Comparison of ENCODE assay signal across 8 mouse cellular contexts in genomic region chr1:131137111-131137510, GRCm38 (mm10). TPM values are rescaled to one million over a fixed set of nuclear protein-coding genes. Genes with fewer than 3 reads are reported as not detected.
A peak's percentile ranks its signal among the peaks of the same experiment; 100 is the strongest.
DNase-seq lines count a peak whose midpoint lies in the region; ATAC-seq and TF ChIP-seq lines count a peak whose summit lies in the region.

No protein-coding gene starts in this region.

- ATAC-seq in forebrain, embryonic 12.5 days (ENCODE audit: low FRiP score) = no peak
- ATAC-seq in liver, embryonic 15.5 days (ENCODE audit: insufficient read depth) = no peak
- ATAC-seq in monocyte, adult 5-6 weeks (replicated peaks; ENCODE audit: insufficient number of reproducible peaks, low FRiP score, low TSS enrichment, poor library complexity, severe bottlenecking) = no peak

- no peak for DNase-seq in heart, adult 2 months
- DNase-seq in heart, adult 11 months = no peak
- DNase-seq in cerebellum, postnatal 25 days = no peak
- DNase-seq in gastrocnemius, postnatal 25 days = no peak

- peak overlapping the region; percentile 66 for H3K4me2 ChIP-seq in forebrain, embryonic 12.5 days
- H3K4me2 ChIP-seq in liver, embryonic 15.5 days = peak overlapping the region; percentile 90

- intact Hi-C loops in heart, adult 2 months (cut with DNase I) = no loop called here

- H3K27ac ChIP-seq in heart, adult 2 months = no peak overlapping the region
- H3K27ac ChIP-seq in forebrain, embryonic 12.5 days = no peak overlapping the region
- peak overlapping the region; percentile 84 for H3K27ac ChIP-seq in liver, embryonic 15.5 days (replicated peaks)

- H3K79me3 ChIP-seq in C2C12 (ENCODE audit: low read depth) = peaks cover 32% of the 10 kb centered on the region

- H3K79me2 ChIP-seq in heart, adult 2 months (replicated peaks; ENCODE audit: control insufficient read depth, insufficient read depth, low read length) = no peaks in the 10 kb centered on the region
- peaks cover 57% of the 10 kb centered on the region for H3K79me2 ChIP-seq in C2C12 (ENCODE audit: control insufficient read depth, insufficient read depth)

- H3K9ac ChIP-seq in heart, adult 2 months (ENCODE audit: low read depth, low read length) = no peak overlapping the region
- H3K9ac ChIP-seq in forebrain, embryonic 12.5 days = peak overlapping the region; percentile 21
- peak overlapping the region; percentile 89 for H3K9ac ChIP-seq in liver, embryonic 15.5 days

- peak overlapping the region; percentile 3 for H3ac ChIP-seq in C2C12 (ENCODE audit: control insufficient read depth, insufficient read length, low read depth)

- no peak for TF ChIP-seq POLR2A in heart, adult 2 months (IDR thresholded peaks at IDR 0.05; ENCODE audit: insufficient read depth, low read depth, low read length)

- TF ChIP-seq CTCF in heart, adult 2 months (IDR thresholded peaks at IDR 0.05) = no peak
- no peak for TF ChIP-seq CTCF in C2C12 (IDR thresholded peaks at IDR 0.05; ENCODE audit: control insufficient read depth, insufficient read depth, insufficient read length)

- WGBS in heart, adult 2 months = 68% methylated on average over 5 of the region's 5 CpGs
- WGBS in forebrain, embryonic 12.5 days = 6% methylated on average over 5 of the region's 5 CpGs
- WGBS in liver, embryonic 15.5 days (ENCODE audit: insufficient replicate concordance) = 14% methylated on average over 5 of the region's 5 CpGs

- no peaks in the 10 kb centered on the region for H3K4me1 ChIP-seq in heart, adult 2 months (ENCODE audit: control insufficient read depth, insufficient read depth, low read length)
- H3K4me1 ChIP-seq in forebrain, embryonic 12.5 days = peaks cover 43% of the 10 kb centered on the region
- H3K4me1 ChIP-seq in liver, embryonic 15.5 days (replicated peaks) = peaks cover 41% of the 10 kb centered on the region

- TF ChIP-seq EP300 in heart, adult 2 months (IDR thresholded peaks at IDR 0.05; ENCODE audit: insufficient read depth, low read depth, low read length) = no peak

- H3K27me3 ChIP-seq in heart, adult 2 months (ENCODE audit: control insufficient read depth, insufficient read depth, low read length) = peaks cover 2% of the 10 kb centered on the region; the same call in 1 of the 2 replicates
- no peaks in the 10 kb centered on the region for H3K27me3 ChIP-seq in C2C12 (ENCODE audit: control insufficient read depth, insufficient read depth, insufficient read length)
- H3K27me3 ChIP-seq in forebrain, embryonic 12.5 days = 0 out of 2 replicates have a peak, but pooled peaks cover 4% of the 10 kb centered on the region
- H3K27me3 ChIP-seq in liver, embryonic 15.5 days = no peaks in the 10 kb centered on the region

- H3K4me3 ChIP-seq in heart, adult 2 months = peak overlapping the region; percentile 89
- peak overlapping the region; percentile 59 for H3K4me3 ChIP-seq in C2C12 (ENCODE audit: insufficient read depth, poor library complexity, severe bottlenecking)
- H3K4me3 ChIP-seq in forebrain, embryonic 12.5 days (replicated peaks) = peak overlapping the region; percentile 81
- H3K4me3 ChIP-seq in liver, embryonic 15.5 days (replicated peaks) = peak overlapping the region; percentile 94

- no peaks in the 10 kb centered on the region for H3K36me3 ChIP-seq in heart, adult 2 months (ENCODE audit: control insufficient read depth, insufficient read depth, low read length)
- no peaks in the 10 kb centered on the region for H3K36me3 ChIP-seq in C2C12 (ENCODE audit: control insufficient read depth, insufficient read depth)
- H3K36me3 ChIP-seq in forebrain, embryonic 12.5 days (replicated peaks) = peaks cover 10% of the 10 kb centered on the region
- peaks cover 20% of the 10 kb centered on the region for H3K36me3 ChIP-seq in liver, embryonic 15.5 days (replicated peaks)

- no peaks in the 10 kb centered on the region for H3K9me3 ChIP-seq in forebrain, embryonic 12.5 days
- H3K9me3 ChIP-seq in liver, embryonic 15.5 days (replicated peaks) = no peaks in the 10 kb centered on the region

TF ChIP-seq in C2C12, 6 proteins besides CTCF, POLR2A, EP300 and RAD21:
- no peak for TF ChIP-seq USF1 (IDR thresholded peaks at IDR 0.05; ENCODE audit: low read depth)
- TF ChIP-seq MYOD1 (IDR thresholded peaks at IDR 0.05; ENCODE audit: control insufficient read depth, insufficient read length, low read depth) = no peak

RNA-seq across cellular contexts. Expression of gene Dyrk3, which starts 1.0 kb away (rescaled TPM):
- under 1 TPM; 0.48 to 0.70 TPM for total RNA-seq in heart, adult 2 months (2021)
- polyA plus RNA-seq in heart, adult 2 months (2012; rRNA removed) = 0.16 and 0.32 TPM in 2 replicates
- polyA plus RNA-seq in C2C12 (2012; fragmentation: generic; extraction: Trizol) = 5.0 TPM
- 20.9 and 21.8 TPM in 2 replicates for polyA plus RNA-seq in forebrain, embryonic 12.5 days (2016; fragmentation: Nextera tagmentation; extraction: Ambion mirVana)
- polyA plus RNA-seq in liver, embryonic 15.5 days (2015; fragmentation: Nextera tagmentation; extraction: Ambion mirVana) = 16.6 and 18.3 TPM in 2 replicates
- total RNA-seq in monocyte, adult 5-6 weeks (2017) = 0.67 to 5.1 TPM (median 0.68 TPM) in 3 replicates
- not detected for total RNA-seq in gastrocnemius, postnatal 25 days (2021)

RNA-seq across cellular contexts. Expression of gene Eif2d, which starts 15.9 kb away (rescaled TPM):
- total RNA-seq in heart, adult 2 months (2021) = 10 to 100 TPM; 34.7 to 37.1 TPM
- 25.8 and 35.3 TPM in 2 replicates for polyA plus RNA-seq in heart, adult 2 months (2012; rRNA removed)
- 33.3 TPM for polyA plus RNA-seq in C2C12 (2012; fragmentation: generic; extraction: Trizol)
- polyA plus RNA-seq in forebrain, embryonic 12.5 days (2016; fragmentation: Nextera tagmentation; extraction: Ambion mirVana) = 54.8 and 56.0 TPM in 2 replicates
- polyA plus RNA-seq in liver, embryonic 15.5 days (2015; fragmentation: Nextera tagmentation; extraction: Ambion mirVana) = 26.0 and 28.1 TPM in 2 replicates
- total RNA-seq in monocyte, adult 5-6 weeks (2017) = 4.0 to 11.8 TPM (median 9.0 TPM) in 3 replicates
- total RNA-seq in gastrocnemius, postnatal 25 days (2021) = 10 to 100 TPM; 25.8 to 30.0 TPM

RNA-seq across cellular contexts. Expression of gene Mapkapk2, which starts 39.5 kb away (rescaled TPM):
- total RNA-seq in heart, adult 2 months (2021) = 100 to 1,000 TPM; 283 to 363 TPM
- polyA plus RNA-seq in heart, adult 2 months (2012; rRNA removed) = 196 and 305 TPM in 2 replicates
- polyA plus RNA-seq in C2C12 (2012; fragmentation: generic; extraction: Trizol) = 87.0 TPM
- 51.0 and 55.3 TPM in 2 replicates for polyA plus RNA-seq in forebrain, embryonic 12.5 days (2016; fragmentation: Nextera tagmentation; extraction: Ambion mirVana)
- polyA plus RNA-seq in liver, embryonic 15.5 days (2015; fragmentation: Nextera tagmentation; extraction: Ambion mirVana) = 13.0 and 15.7 TPM in 2 replicates
- 205 to 262 TPM (median 212 TPM) in 3 replicates for total RNA-seq in monocyte, adult 5-6 weeks (2017)
- total RNA-seq in gastrocnemius, postnatal 25 days (2021) = 100 to 1,000 TPM; 193 to 219 TPM
